Mouse (Mus musculus) lung, embryonic 14.5 days (tissue): Measurements from ENCODE around the gene Trim2. TPM values are rescaled to one million over a fixed set of nuclear protein-coding genes. Genes with fewer than 3 reads are reported as not detected.
A peak's percentile ranks its signal among the peaks of the same experiment; 100 is the strongest.

ENCODE experiments used
- ATAC-seq: fragments of 200-750 bp; cut with Nextera tagmentation; 2 replicates; pipeline ENCODE4 v1.8.0; 2017; ENCODE audit warnings: mild to moderate bottlenecking, moderate TSS enrichment, moderate library complexity; ENCODE audit not compliant: insufficient read depth
- DNase-seq: peaks from one replicate; pipeline ENCODE4 v3.0.0-alpha.2; 2015
- H3K27ac ChIP-seq: fragments of 300-500 bp; sonication (generic); 2 replicates; pipeline ENCODE4 v1.5.1; 2014; ENCODE audit warnings: low read depth, mild to moderate bottlenecking, moderate library complexity
- H3K27me3 ChIP-seq: fragments of 300-500 bp; sonication (generic); 2 replicates; pipeline ENCODE4 v1.6.1; 2014; ENCODE audit warnings: low read length, control low read depth; ENCODE audit not compliant: insufficient read depth
- H3K36me3 ChIP-seq: fragments of 300-500 bp; sonication (generic); 2 replicates; pipeline ENCODE4 v1.6.1; 2014; ENCODE audit warnings: control low read depth; ENCODE audit not compliant: insufficient read depth
- H3K4me1 ChIP-seq: fragments of 300-500 bp; sonication (generic); 2 replicates; pipeline ENCODE4 v1.6.1; 2014; ENCODE audit warnings: antibody characterized with exemption, control low read depth; ENCODE audit not compliant: insufficient read depth
- H3K4me2 ChIP-seq: fragments of 300-500 bp; sonication (generic); 2 replicates; pipeline ENCODE4 v1.6.1; 2014; ENCODE audit warnings: mild to moderate bottlenecking
- H3K4me3 ChIP-seq: fragments of 300-500 bp; sonication (generic); 2 replicates; pipeline ENCODE4 v1.5.1; 2014; ENCODE audit warnings: low read depth, low read length
- H3K9ac ChIP-seq: fragments of 300-500 bp; sonication (generic); 2 replicates; pipeline ENCODE4 v1.6.1; 2014
- H3K9me3 ChIP-seq: fragments of 300-500 bp; sonication (generic); 2 replicates; pipeline ENCODE4 v1.6.1; 2016; ENCODE audit warnings: low read depth, low read length, control low read depth
- CTCF ChIP-seq: IDR thresholded peaks from 2 replicates; pipeline ENCODE4 v1.5.1; 2016; ENCODE audit warnings: antibody characterized with exemption, low read depth
- WGBS: fragments of 180-500 bp; shearing (Covaris S2); extraction: QIAGEN DNeasy Blood & Tissue Kit; methylation state at CpG from one replicate; pipeline ENCODE4 v1.1.7; 2014; 5-methylcytosine and 5-hydroxymethylcytosine counted together
- polyA plus RNA-seq: library from polyadenylated mRNA; unstranded; fragments of >200 nt; fragmentation: Nextera tagmentation; extraction: Ambion mirVana; gene quantifications from 2 replicates; pipeline ENCODE4 v1.2.1, GENCODE M21; 2014

Gene Trim2
- polyA plus RNA-seq, 1 experiment from 2014 or later: 27.0 TPM

DNA sequence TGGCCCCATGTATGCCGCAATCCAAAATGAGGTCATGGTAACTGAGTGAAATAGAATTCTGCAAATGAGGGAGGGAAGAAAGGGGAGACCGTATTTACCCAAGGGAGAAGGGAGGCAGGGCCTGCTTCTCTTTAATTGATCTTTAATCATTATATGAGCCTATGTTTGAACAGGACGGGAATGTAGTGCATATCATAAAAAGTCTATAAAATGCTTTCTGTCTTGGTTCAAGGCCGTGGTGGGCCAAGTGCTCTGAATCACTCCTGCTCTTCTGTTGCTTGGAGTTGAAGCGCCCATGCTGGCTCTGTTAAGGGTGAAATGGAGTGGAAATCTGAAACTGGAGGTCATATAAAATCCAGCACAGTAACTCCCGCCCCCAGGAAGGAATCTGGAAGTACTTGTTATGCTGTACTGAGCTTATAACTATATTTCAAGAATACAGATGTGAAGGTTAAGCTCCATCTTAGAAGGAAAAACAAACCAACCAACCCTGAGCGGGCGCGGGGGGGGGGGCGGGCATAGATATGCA is 48.6 kb downstream of the Trim2 start:
- no peak for ATAC-seq
- 0 out of 2 replicates have a peak, but pooled peaks cover 3% of the 10 kb centered on the region for H3K27me3 ChIP-seq

DNA sequence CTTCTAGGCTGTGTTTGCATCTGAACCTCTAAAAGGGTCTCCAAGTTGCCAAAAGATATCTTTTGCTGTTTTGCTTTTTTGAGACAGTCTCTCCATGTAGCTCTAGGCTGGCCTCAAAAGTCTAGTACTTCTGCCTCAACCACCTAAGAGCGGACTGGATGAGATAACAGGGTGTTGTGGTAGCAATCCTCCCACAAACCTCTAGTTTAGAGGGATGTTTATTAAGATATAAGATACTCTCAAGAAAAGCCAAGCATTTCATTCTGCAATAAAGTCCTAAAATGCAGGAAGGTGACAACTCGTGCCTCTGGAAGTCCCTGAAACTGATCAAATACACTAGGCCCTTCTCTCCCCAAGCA is 52.2 kb downstream of the Trim2 start:
- DNase-seq (no peak), ATAC-seq (no peak)
- H3K9me3 ChIP-seq: no peaks in the 10 kb centered on the region
- WGBS: 89% methylated on average over 2 of the region's 2 CpGs
- no peak overlapping the region for H3K4me3 ChIP-seq
- no peak overlapping the region for H3K9ac ChIP-seq
- peaks cover 7% of the 10 kb centered on the region for H3K4me1 ChIP-seq
- H3K4me2 ChIP-seq: no peak overlapping the region
- no peak for TF ChIP-seq CTCF
- no peaks in the 10 kb centered on the region for H3K36me3 ChIP-seq
- H3K27me3 ChIP-seq: no peaks in the 10 kb centered on the region
- H3K27ac ChIP-seq: no peak overlapping the region

More for the DNA sequence above, 48.6 kb downstream of the Trim2 start:
- Histone ChIP-seq H3K27ac (no peak overlapping the region), H3K9ac (no peak overlapping the region), H3K4me1 (peaks cover 7% of the 10 kb centered on the region), H3K9me3 (no peaks in the 10 kb centered on the region), H3K36me3 (no peaks in the 10 kb centered on the region), H3K4me3 (peak overlapping the region; percentile 66; the same call in 1 of the 2 replicates), H3K4me2 (peak overlapping the region; percentile 99)
- 33% methylated on average over 10 of the region's 10 CpGs for WGBS
- DNase-seq: peak; percentile 53
- no peak for TF ChIP-seq CTCF

DNA sequence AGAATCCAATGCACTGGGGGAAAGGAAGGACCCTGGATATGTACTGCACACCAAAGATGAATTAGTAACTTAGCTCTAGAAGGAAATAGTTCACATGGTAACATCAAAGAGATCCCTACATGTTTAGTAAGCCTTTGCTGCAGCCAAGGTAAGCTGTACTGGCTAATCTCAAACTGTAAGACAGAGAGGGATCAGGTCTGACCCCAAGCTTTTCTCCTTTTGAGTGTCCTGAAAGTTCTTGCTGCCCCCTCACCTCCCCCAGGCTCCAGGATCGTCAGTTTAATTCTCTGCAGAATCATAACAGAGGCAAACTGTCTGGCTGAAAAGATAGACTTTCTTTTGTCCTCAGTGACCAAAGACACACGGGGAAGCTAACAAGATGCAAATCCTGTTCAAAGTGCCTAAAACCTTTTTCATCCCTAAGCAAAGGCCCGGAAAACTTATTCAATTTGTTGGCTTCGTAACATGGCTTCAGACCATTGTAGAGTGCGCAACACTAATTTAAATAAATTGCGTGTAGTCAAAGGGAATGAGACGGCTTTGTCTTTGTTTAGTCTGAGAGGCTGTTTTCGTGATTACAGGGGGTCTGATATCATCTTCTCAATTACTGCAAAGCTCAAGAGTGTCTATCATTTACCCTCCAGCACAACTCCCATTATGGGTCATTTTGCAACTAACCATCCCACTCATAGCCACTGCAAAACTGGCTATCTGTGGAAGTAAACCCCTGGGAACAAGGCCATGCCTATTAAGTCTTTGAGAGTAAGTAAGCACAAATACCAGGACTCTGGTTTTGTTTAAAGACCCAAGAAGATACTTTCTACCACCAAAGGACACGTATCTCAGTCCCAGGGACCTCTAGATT is 52.8 kb downstream of the Trim2 start:
- Histone ChIP-seq H3K36me3 (no peaks in the 10 kb centered on the region), H3K9me3 (no peaks in the 10 kb centered on the region), H3K9ac (no peak overlapping the region), H3K4me3 (no peak overlapping the region), H3K4me1 (peaks cover 7% of the 10 kb centered on the region), H3K4me2 (no peak overlapping the region), H3K27me3 (no peaks in the 10 kb centered on the region), H3K27ac (no peak overlapping the region)
- no peak for DNase-seq
- TF ChIP-seq CTCF: no peak
- ATAC-seq: no peak
- WGBS: 74% methylated on average over 9 of the region's 9 CpGs

DNA sequence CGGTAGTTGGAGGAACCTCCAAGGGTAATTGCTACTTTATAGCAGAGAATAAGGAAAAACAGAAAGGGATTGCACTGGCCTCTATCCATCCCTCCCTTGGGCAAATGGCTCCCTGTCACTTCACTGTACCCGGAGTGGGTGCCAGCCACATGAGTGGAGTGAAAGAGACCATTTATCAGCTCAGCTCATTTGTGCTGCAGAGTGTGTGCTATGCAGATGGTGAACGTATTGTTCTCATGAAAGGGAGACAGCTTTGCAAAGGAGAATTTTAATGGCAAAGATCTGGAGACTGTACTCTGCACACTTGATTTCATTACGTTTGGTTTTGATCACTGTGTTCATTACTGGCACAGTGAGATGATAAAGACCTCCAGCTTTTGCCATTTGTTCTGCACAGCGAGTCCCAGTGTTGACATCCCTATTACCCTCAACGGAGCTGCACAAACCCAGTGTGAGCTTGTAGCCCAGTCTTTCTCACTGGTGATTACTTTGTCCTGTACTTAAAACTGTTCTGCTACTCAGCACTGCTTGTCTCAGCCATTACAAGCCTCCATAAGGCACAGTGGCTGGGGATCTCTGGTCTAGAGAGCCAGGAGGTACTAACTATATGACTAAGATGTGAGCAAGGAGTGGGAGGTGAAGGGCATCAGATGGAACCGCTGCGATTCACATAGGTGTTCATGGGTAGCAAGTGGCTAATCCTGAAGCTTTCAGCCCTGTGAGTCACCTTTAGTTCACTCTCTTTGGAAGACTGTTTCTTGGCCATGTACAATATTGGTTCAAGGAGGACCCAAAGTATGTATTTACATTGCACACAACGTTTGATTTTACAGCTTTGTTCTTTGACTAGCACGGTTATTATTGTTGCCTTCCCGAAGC is 53.7 kb downstream of the Trim2 start:
- no peak for TF ChIP-seq CTCF
- Histone ChIP-seq H3K27ac (no peak overlapping the region), H3K9ac (no peak overlapping the region), H3K9me3 (no peaks in the 10 kb centered on the region), H3K4me2 (no peak overlapping the region), H3K4me1 (peaks cover 2% of the 10 kb centered on the region), H3K27me3 (no peaks in the 10 kb centered on the region), H3K36me3 (no peaks in the 10 kb centered on the region), H3K4me3 (no peak overlapping the region)
- DNase-seq (no peak), ATAC-seq (no peak)
- WGBS: 67% methylated on average over 11 of the region's 11 CpGs

DNA sequence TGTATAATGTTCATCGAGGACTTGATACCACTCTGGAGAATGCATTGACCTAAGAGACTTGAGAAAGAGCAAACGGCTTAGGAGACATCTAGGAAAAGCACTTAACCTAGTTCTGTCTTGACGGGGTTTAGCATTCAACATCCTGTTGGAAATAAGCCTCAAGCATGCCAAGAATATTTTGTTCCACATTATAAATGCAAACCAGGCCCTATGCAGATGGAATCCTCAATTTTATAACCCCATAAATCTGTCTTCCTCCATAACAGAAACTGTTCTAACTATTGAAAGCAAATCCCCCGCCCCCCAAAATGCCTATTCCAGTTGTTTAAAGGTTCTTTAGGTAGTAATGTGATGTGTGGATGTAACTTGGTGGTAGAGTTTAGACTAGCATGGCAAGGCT is 55.0 kb downstream of the Trim2 start:
- DNase-seq (no peak), ATAC-seq (no peak)
- H3K4me1 ChIP-seq: no peaks in the 10 kb centered on the region
- no peak overlapping the region for H3K4me2 ChIP-seq
- no peaks in the 10 kb centered on the region for H3K36me3 ChIP-seq
- H3K9me3 ChIP-seq: no peaks in the 10 kb centered on the region
- no peak overlapping the region for H3K27ac ChIP-seq
- WGBS: 63% methylated on average over 4 of the region's 4 CpGs
- H3K4me3 ChIP-seq: no peak overlapping the region
- H3K27me3 ChIP-seq: no peaks in the 10 kb centered on the region
- H3K9ac ChIP-seq: no peak overlapping the region
- no peak for TF ChIP-seq CTCF

DNA sequence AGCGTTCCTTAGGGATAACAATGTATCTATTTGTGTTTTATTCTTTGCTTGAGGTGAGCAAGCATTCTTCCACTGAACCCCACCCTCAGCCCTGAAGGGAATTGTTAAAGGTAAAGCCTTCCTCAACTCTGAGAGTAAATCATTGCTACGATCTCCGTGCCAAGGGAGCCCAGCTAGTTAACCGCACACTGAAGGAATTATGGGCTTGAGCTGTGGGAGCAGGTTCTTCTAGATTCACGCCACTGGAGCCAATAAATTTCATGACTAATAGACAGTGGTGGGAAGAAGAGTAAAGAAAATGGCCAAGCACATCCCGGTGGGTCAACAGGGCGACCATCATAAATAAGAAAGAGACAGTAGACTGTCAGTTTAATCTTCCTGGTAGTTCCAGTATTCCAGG is 56.4 kb downstream of the Trim2 start:
- H3K27ac ChIP-seq: no peak overlapping the region
- ATAC-seq (no peak), DNase-seq (no peak)
- WGBS: 90% methylated on average over 7 of the region's 7 CpGs
- no peaks in the 10 kb centered on the region for H3K36me3 ChIP-seq
- no peak overlapping the region for H3K9ac ChIP-seq
- no peaks in the 10 kb centered on the region for H3K27me3 ChIP-seq
- H3K4me2 ChIP-seq: no peak overlapping the region
- no peak overlapping the region for H3K4me3 ChIP-seq
- H3K4me1 ChIP-seq: no peaks in the 10 kb centered on the region
- H3K9me3 ChIP-seq: no peaks in the 10 kb centered on the region
- TF ChIP-seq CTCF: no peak

DNA sequence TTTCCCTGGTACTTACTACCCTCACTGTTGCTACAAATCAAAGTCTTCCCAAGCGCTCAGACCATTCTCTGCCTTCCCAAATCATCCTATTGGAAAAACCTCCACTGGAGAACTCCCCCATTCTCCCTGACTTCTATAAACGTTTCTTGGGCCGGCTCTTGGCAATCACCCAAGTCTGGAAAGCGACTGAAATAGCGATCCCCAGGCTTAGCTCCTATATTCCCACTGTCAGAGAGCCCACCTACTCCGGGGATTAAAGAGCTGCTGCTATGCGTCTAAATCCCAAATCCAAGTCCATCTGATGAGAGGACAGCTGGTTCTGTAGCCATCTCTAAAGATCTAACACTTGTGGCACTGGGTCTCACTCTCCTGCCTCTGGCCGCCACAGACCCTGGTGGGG is 58.9 kb downstream of the Trim2 start:
- peak; percentile 82 for DNase-seq
- ATAC-seq: no peak
- Histone ChIP-seq H3K9me3 (no peaks in the 10 kb centered on the region), H3K4me2 (no peak overlapping the region), H3K36me3 (no peaks in the 10 kb centered on the region), H3K27ac (no peak overlapping the region), H3K4me1 (no peaks in the 10 kb centered on the region), H3K9ac (no peak overlapping the region), H3K27me3 (no peaks in the 10 kb centered on the region), H3K4me3 (no peak overlapping the region)
- 35% methylated on average over 8 of the region's 8 CpGs for WGBS
- no peak for TF ChIP-seq CTCF
